Mouse (Mus musculus) midbrain, postnatal 0 days (tissue): ENCODE results near the gene Camk1g. TPM values are rescaled to one million over a fixed set of nuclear protein-coding genes. Genes with fewer than 3 reads are reported as not detected.

Experiments used
- ATAC-seq: fragments of 200-750 bp; cut with Nextera tagmentation; 2 replicates; pipeline ENCODE4 v1.8.0; 2017; ENCODE audit warnings: moderate number of reproducible peaks, mild to moderate bottlenecking, moderate TSS enrichment, moderate library complexity; ENCODE audit not compliant: low FRiP score
- DNase-seq: peaks from one replicate; pipeline ENCODE4 v3.0.0-alpha.2; 2015; ENCODE audit warnings: low spot score
- H3K27ac ChIP-seq: fragments of 300-500 bp; sonication (generic); 2 replicates; pipeline ENCODE4 v1.5.1; 2014; ENCODE audit warnings: low read depth, mild to moderate bottlenecking, low read length, mixed read lengths
- H3K27me3 ChIP-seq: fragments of 300-500 bp; sonication (generic); 2 replicates; pipeline ENCODE4 v1.6.1; 2014; ENCODE audit warnings: low read length, control low read depth, mixed read lengths; ENCODE audit not compliant: insufficient read depth
- H3K36me3 ChIP-seq: fragments of 300-500 bp; sonication (generic); 2 replicates; pipeline ENCODE4 v1.6.1; 2014; ENCODE audit warnings: low read length, control low read depth, mixed read lengths; ENCODE audit not compliant: insufficient read depth
- H3K4me1 ChIP-seq: fragments of 300-500 bp; sonication (generic); 2 replicates; pipeline ENCODE4 v1.6.1; 2014; ENCODE audit warnings: mild to moderate bottlenecking, control low read depth, antibody characterized with exemption, low read length, mixed read lengths; ENCODE audit not compliant: insufficient read depth
- H3K4me2 ChIP-seq: fragments of 300-500 bp; sonication (generic); 2 replicates; pipeline ENCODE4 v1.6.1; 2014; ENCODE audit warnings: low read depth, mild to moderate bottlenecking, low read length, mixed read lengths; ENCODE audit not compliant: poor library complexity, severe bottlenecking
- H3K4me3 ChIP-seq: fragments of 300-500 bp; sonication (generic); 2 replicates; pipeline ENCODE4 v1.5.1; 2014; ENCODE audit warnings: low read depth, mild to moderate bottlenecking, low read length, moderate library complexity
- H3K9ac ChIP-seq: fragments of 300-500 bp; sonication (generic); replicated peaks from 2 replicates; pipeline ENCODE4 v1.6.1; 2014; ENCODE audit warnings: mild to moderate bottlenecking, low read length, moderate library complexity, mixed read lengths; ENCODE audit not compliant: poor library complexity, severe bottlenecking
- H3K9me3 ChIP-seq: fragments of 300-500 bp; sonication (generic); 2 replicates; pipeline ENCODE4 v1.6.1; 2016; ENCODE audit warnings: low read length, control low read depth
- CTCF ChIP-seq: IDR thresholded peaks from 2 replicates; pipeline ENCODE4 v1.5.1; 2016; ENCODE audit warnings: antibody characterized with exemption, mild to moderate bottlenecking
- WGBS: fragments of 180-500 bp; shearing (Covaris S2); extraction: QIAGEN DNeasy Blood & Tissue Kit; methylation state at CpG from one replicate; pipeline ENCODE4 v1.1.7; 2014; 5-methylcytosine and 5-hydroxymethylcytosine counted together
- polyA plus RNA-seq: library from polyadenylated mRNA; unstranded; fragments of >200 nt; fragmentation: Nextera tagmentation; extraction: Ambion mirVana; gene quantifications from 2 replicates; pipeline ENCODE4 v1.2.1, GENCODE M21; 2015
- total RNA-seq: library from RNA; depleted of rRNA; stranded (reverse); fragments of >200 nt; gene quantifications from 2 replicates; pipeline ENCODE4 v1.2.3, GENCODE M21; 2014

The Camk1g gene
- total and polyA plus RNA-seq, 2 experiments from 2014 or later = 46.6 to 48.1 TPM

GRCm38 (mm10) chr1:193351583-193351982 lies 18.5 kb downstream of the Camk1g start:
- WGBS = 79% methylated on average over 3 of the region's 3 CpGs
- H3K36me3 ChIP-seq = peaks cover 86% of the 10 kb centered on the region
- no peak for TF ChIP-seq CTCF
- no peaks in the 10 kb centered on the region for H3K9me3 ChIP-seq
- no peak overlapping the region for H3K9ac ChIP-seq
- no peak overlapping the region for H3K4me3 ChIP-seq
- no peak overlapping the region for H3K4me2 ChIP-seq
- no peak for DNase-seq
- H3K4me1 ChIP-seq = no peaks in the 10 kb centered on the region
- no peak overlapping the region for H3K27ac ChIP-seq
- no peak for ATAC-seq
- no peaks in the 10 kb centered on the region for H3K27me3 ChIP-seq

- no peak overlapping the region for H3K4me3 ChIP-seq
- ATAC-seq (no peak), DNase-seq (no peak)
- H3K27me3 ChIP-seq = no peaks in the 10 kb centered on the region
- no peaks in the 10 kb centered on the region for H3K9me3 ChIP-seq
- TF ChIP-seq CTCF = no peak
- WGBS = 93% methylated on average over 2 of the region's 2 CpGs
- no peak overlapping the region for H3K9ac ChIP-seq
- H3K4me2 ChIP-seq = no peak overlapping the region
- no peaks in the 10 kb centered on the region for H3K4me1 ChIP-seq
- H3K36me3 ChIP-seq = peaks cover 82% of the 10 kb centered on the region
- no peak overlapping the region for H3K27ac ChIP-seq
Observed at GRCm38 (mm10) chr1:193350546-193350801, 19.6 kb downstream of the Camk1g start.

- Histone ChIP-seq H3K36me3 (peaks cover 77% of the 10 kb centered on the region), H3K27ac (no peak overlapping the region), H3K9me3 (no peaks in the 10 kb centered on the region), H3K4me2 (no peak overlapping the region), H3K9ac (no peak overlapping the region), H3K4me3 (no peak overlapping the region), H3K4me1 (no peaks in the 10 kb centered on the region), H3K27me3 (no peaks in the 10 kb centered on the region)
- TF ChIP-seq CTCF = no peak
- DNase-seq (no peak), ATAC-seq (no peak)
- 87% methylated on average over 10 of the region's 10 CpGs for WGBS
Observed at GRCm38 (mm10) chr1:193349702-193350545, 20.2 kb downstream of the Camk1g start.

- no peak overlapping the region for H3K9ac ChIP-seq
- ATAC-seq = no peak
- 85% methylated on average over 9 of the region's 9 CpGs for WGBS
Observed at GRCm38 (mm10) chr1:193348261-193348962, 21.7 kb downstream of the Camk1g start.

GRCm38 (mm10) chr1:193346908-193347307 lies 23.2 kb downstream of the Camk1g start:
- ATAC-seq (no peak), DNase-seq (no peak)
- no peaks in the 10 kb centered on the region for H3K27me3 ChIP-seq
- H3K9me3 ChIP-seq = no peaks in the 10 kb centered on the region
- TF ChIP-seq CTCF = no peak
- no peak overlapping the region for H3K4me3 ChIP-seq
- H3K4me1 ChIP-seq = no peaks in the 10 kb centered on the region
- H3K9ac ChIP-seq = no peak overlapping the region
- WGBS = 68% methylated on average over 3 of the region's 3 CpGs
- H3K4me2 ChIP-seq = no peak overlapping the region
- peaks cover 49% of the 10 kb centered on the region for H3K36me3 ChIP-seq
- H3K27ac ChIP-seq = no peak overlapping the region

More at GRCm38 (mm10) chr1:193348261-193348962, 21.7 kb downstream of the Camk1g start:
- Histone ChIP-seq H3K4me3 (no peak overlapping the region), H3K9me3 (no peaks in the 10 kb centered on the region), H3K4me1 (no peaks in the 10 kb centered on the region), H3K4me2 (no peak overlapping the region), H3K27me3 (no peaks in the 10 kb centered on the region), H3K36me3 (peaks cover 64% of the 10 kb centered on the region), H3K27ac (no peak overlapping the region)
- no peak for TF ChIP-seq CTCF
- no peak for DNase-seq

GRCm38 (mm10) chr1:193344976-193345375 lies 25.1 kb downstream of the Camk1g start:
- no peaks in the 10 kb centered on the region for H3K9me3 ChIP-seq
- no peak overlapping the region for H3K27ac ChIP-seq
- H3K36me3 ChIP-seq = peaks cover 32% of the 10 kb centered on the region
- no peak overlapping the region for H3K4me2 ChIP-seq
- no peak overlapping the region for H3K9ac ChIP-seq
- no peak for TF ChIP-seq CTCF
- DNase-seq = no peak
- no peak overlapping the region for H3K4me3 ChIP-seq
- ATAC-seq = no peak
- 11% methylated on average over 2 of the region's 2 CpGs for WGBS
- H3K4me1 ChIP-seq = no peaks in the 10 kb centered on the region
- no peaks in the 10 kb centered on the region for H3K27me3 ChIP-seq
